Mouse (Mus musculus): Measurements from ENCODE around the gene Tmem132c.

GRCm38 (mm10) chr5:127297461-127297860, 55.9 kb downstream of the Tmem132c start:
- TF ChIP-seq POLR2A (IDR thresholded peaks at IDR 0.05; ENCODE audit: extremely low read depth, insufficient read depth, low read length) (no peak), CTCF (IDR thresholded peaks at IDR 0.05; ENCODE audit: low read depth, low read length) (no peak)
